Mouse (Mus musculus): Measurements from ENCODE around the gene Ring1. TPM values are rescaled to one million over a fixed set of nuclear protein-coding genes. Genes with fewer than 3 reads are reported as not detected.

Ring1 gene
- polyA plus RNA-seq, 1 experiment from 2014 or later: 5.5 TPM

DNA sequence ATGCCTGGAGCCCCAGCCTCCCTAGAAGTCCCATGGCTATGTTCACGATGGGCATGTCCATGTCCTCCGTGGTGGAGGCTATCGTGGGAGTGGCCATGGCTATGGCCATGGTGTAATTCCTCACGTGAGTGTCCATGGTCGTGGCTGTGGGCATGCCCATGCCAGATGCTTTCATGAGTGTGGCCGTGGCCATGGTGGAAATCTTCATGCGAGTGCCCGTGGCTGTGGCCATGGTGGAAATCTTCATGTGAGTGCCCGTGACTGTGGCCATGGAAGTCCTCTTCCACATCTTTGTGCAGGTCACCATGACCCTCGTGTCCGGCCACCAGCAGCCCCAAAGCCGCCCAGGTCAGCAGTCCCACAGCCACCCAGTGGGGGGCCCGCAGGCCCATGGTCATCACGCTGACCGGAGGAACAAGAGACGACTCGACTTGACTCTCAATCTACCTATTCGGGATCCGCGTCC is 6.4 kb upstream of the Ring1 start:
- peak overlapping the region; percentile 85 for H3K27ac ChIP-seq (ENCODE audit: low read depth, low read length)
- H3K4me3 ChIP-seq (ENCODE audit: low read depth, low read length): peak overlapping the region; percentile 81
- H3K4me1 ChIP-seq (replicated peaks; ENCODE audit: control insufficient read depth, insufficient read depth, low read length): peaks cover 52% of the 10 kb centered on the region
- H3K9ac ChIP-seq (ENCODE audit: low read depth, low read length): peak overlapping the region; percentile 81
- WGBS: 3% methylated on average over 20 of the region's 20 CpGs
- peaks cover 23% of the 10 kb centered on the region for H3K36me3 ChIP-seq (ENCODE audit: control insufficient read depth, insufficient read depth, low read length)
- H3K27me3 ChIP-seq (replicated peaks; ENCODE audit: control insufficient read depth, insufficient read depth, low read length): no peaks in the 10 kb centered on the region
- DNase-seq (ENCODE audit: low spot score) (no peak), ATAC-seq (replicated peaks; ENCODE audit: low FRiP score) (no peak)
- H3K9me3 ChIP-seq (ENCODE audit: control insufficient read depth, low read length): no peaks in the 10 kb centered on the region
- peak overlapping the region; percentile 100 for H3K4me2 ChIP-seq

DNA sequence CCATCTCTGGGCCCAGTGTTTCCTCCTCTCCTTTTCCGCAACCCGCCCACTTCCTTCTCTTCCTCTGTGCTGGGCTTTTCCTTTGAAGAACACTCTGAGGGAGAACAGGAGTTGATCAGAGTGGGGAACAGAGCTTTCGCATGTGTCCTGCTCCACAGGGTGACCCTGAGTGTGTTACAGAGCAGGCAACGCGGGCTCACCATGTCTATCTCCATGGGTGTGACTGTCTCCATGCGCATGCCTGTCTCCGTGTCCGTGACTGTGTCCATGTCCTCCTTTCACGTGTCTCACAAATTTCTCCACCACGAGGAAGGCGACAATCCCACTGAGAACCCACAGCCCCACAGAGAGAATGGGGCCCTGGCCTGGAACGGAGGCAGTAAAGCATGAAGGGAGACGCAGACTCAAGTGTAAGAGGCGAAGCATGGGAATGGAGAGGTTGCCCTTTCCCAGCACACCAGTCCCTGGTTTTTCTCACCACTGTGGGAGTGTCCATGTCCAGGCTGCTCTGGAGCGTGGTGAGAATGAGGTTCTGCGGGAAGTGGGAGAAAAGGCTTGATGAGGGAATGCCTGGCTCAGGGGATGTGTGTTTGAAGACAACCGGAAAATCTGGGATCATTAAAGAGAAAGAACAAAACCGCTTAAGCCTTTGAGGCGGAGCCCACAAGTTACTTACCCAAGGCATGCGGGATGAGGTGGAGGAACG is 5.6 kb upstream of the Ring1 start:
- Histone ChIP-seq H3K9ac (ENCODE audit: low read depth, low read length) (peak overlapping the region; percentile 81), H3K27me3 (replicated peaks; ENCODE audit: control insufficient read depth, insufficient read depth, low read length) (no peaks in the 10 kb centered on the region), H3K4me2 (peak overlapping the region; percentile 100), H3K4me1 (replicated peaks; ENCODE audit: control insufficient read depth, insufficient read depth, low read length) (peaks cover 60% of the 10 kb centered on the region), H3K9me3 (ENCODE audit: control insufficient read depth, low read length) (no peaks in the 10 kb centered on the region), H3K27ac (ENCODE audit: low read depth, low read length) (no peak overlapping the region), H3K4me3 (ENCODE audit: low read depth, low read length) (peak overlapping the region; percentile 81), H3K36me3 (ENCODE audit: control insufficient read depth, insufficient read depth, low read length) (peaks cover 22% of the 10 kb centered on the region)
- 81% methylated on average over 21 of the region's 21 CpGs for WGBS
- DNase-seq (ENCODE audit: low spot score) (no peak), ATAC-seq (replicated peaks; ENCODE audit: low FRiP score) (no peak)

DNA sequence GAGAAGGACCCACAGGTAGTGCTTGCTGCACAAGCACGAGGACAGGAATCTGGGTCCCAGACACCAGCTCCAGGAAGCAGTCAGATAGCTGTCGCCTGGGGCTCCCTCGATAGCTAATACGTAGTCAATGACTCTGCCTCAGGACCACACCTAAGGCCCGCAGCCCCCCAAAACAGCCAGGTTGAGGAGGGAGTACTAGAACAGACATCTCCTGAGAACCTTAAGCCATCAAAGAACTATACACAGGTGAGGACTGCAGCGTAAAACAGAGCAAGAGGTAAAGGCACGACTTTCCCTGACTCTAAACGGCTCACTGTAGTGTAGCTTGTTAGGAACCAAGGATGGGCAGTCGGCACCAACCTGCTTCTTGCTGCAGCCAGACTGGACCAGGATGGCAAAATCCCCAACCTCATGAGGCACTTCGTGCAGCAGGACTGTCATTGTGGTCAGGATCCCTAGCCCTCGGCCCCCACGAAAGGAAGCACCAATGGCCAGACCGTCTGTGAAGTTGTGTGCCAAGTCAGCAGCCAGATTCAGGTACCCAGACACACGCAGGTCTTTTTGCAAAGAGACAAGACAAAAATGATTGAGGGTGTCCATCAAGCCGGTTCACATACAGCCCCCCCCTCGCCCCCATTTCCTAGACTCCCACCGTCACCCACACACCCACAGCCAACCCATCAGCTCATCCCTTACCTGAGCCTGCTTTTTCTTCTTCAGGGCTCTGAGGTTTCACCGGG is 4.8 kb upstream of the Ring1 start:
- H3K9me3 ChIP-seq (ENCODE audit: control insufficient read depth, low read length): no peaks in the 10 kb centered on the region
- H3K27me3 ChIP-seq (replicated peaks; ENCODE audit: control insufficient read depth, insufficient read depth, low read length): no peaks in the 10 kb centered on the region
- DNase-seq (ENCODE audit: low spot score) (no peak), ATAC-seq (replicated peaks; ENCODE audit: low FRiP score) (no peak)
- H3K4me3 ChIP-seq (ENCODE audit: low read depth, low read length): peak overlapping the region; percentile 81
- peak overlapping the region; percentile 100 for H3K4me2 ChIP-seq
- H3K4me1 ChIP-seq (replicated peaks; ENCODE audit: control insufficient read depth, insufficient read depth, low read length): peaks cover 60% of the 10 kb centered on the region
- no peak overlapping the region for H3K27ac ChIP-seq (ENCODE audit: low read depth, low read length)
- H3K9ac ChIP-seq (ENCODE audit: low read depth, low read length): no peak overlapping the region
- 87% methylated on average over 18 of the region's 18 CpGs for WGBS
- H3K36me3 ChIP-seq (ENCODE audit: control insufficient read depth, insufficient read depth, low read length): peaks cover 21% of the 10 kb centered on the region

DNA sequence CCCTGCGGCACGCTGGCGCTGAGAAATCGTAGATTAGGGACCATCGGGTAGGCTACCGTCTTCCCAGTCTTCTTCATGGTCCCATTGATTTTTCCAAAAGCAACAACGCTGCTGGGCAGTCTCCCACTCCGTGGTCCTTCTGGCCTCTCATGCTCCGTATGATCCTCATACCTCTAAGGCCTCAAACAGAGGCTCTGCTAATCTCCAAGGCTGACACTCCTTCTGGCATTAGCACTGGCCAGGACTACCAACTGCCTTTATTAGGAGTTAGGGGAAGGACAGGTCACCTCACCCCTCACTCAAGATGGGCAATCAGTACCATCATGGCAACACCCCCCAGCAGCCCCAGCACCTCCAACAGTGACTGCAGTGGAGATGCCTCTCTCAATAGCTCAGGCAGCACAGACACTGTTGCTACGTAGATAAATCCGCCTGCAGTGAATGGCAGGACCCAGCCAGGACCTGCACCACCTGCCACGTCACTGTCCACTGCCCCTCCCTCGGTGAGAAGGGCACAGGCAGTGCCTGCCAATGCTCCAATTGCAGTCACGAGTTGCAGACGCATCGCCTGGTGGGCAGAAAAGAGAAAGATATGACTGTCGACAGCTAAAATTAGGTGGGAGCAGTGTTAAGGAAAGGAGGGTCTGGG is 4.1 kb upstream of the Ring1 start:
- 81% methylated on average over 17 of the region's 17 CpGs for WGBS
- Histone ChIP-seq H3K9me3 (ENCODE audit: control insufficient read depth, low read length) (no peaks in the 10 kb centered on the region), H3K4me3 (ENCODE audit: low read depth, low read length) (peak overlapping the region; percentile 81), H3K9ac (ENCODE audit: low read depth, low read length) (peak overlapping the region; percentile 64; the same call in 1 of the 2 replicates), H3K27ac (ENCODE audit: low read depth, low read length) (no peak overlapping the region; the same call in 1 of the 2 replicates), H3K27me3 (replicated peaks; ENCODE audit: control insufficient read depth, insufficient read depth, low read length) (no peaks in the 10 kb centered on the region), H3K4me2 (peak overlapping the region; percentile 76), H3K36me3 (ENCODE audit: control insufficient read depth, insufficient read depth, low read length) (peaks cover 19% of the 10 kb centered on the region), H3K4me1 (replicated peaks; ENCODE audit: control insufficient read depth, insufficient read depth, low read length) (peaks cover 62% of the 10 kb centered on the region)
- DNase-seq (ENCODE audit: low spot score) (no peak), ATAC-seq (replicated peaks; ENCODE audit: low FRiP score) (no peak)

DNA sequence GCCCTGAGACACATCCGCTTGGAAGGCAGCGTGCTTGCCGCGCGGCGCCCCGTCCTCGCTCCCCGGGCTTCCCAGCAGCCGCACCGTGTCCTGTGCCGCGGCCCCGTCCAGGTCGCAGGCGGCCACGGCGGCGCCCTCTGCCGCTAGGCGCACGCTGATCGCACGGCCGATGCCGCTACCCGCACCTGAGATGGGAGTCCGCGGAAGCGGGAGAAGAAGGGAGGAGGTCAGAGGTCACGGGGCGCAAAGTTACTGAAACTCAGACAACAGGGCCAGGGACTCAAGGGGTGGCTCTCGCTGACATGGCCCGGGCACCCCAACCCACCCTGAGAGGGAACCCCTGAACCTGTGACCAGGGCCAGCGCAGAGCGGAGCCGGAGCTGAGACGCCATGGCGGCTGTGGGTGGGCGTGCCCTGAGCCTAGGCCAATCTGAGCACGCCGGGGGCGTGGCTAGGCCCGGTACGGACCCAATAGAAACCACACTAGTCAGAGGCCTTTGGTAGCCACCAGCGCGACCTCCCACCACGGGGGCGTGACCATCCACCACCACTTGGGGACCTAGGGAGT is 3.3 kb upstream of the Ring1 start, which contains the start of gene H2-Ke6:
TSS of gene H2-Ke6 (minus strand) at position 405 of the 568 bp plus-strand sequence.
- under 1% methylated on average over 49 of the region's 49 CpGs for WGBS
- ATAC-seq (replicated peaks; ENCODE audit: low FRiP score) (peak; percentile 78), DNase-seq (ENCODE audit: low spot score) (peak; percentile 94)
- peak within 1 kb of the TSS; percentile 81 for H3K4me3 ChIP-seq (ENCODE audit: low read depth, low read length)
- peak within 1 kb of the TSS; percentile 76 for H3K4me2 ChIP-seq
- H3K9me3 ChIP-seq (ENCODE audit: control insufficient read depth, low read length): 0 out of 2 replicates have a peak, but pooled peaks cover 2% of the 10 kb centered on the region
- H3K9ac ChIP-seq (ENCODE audit: low read depth, low read length): peak within 1 kb of the TSS; percentile 64
- H3K27ac ChIP-seq (ENCODE audit: low read depth, low read length): peak within 1 kb of the TSS; percentile 53
- H3K4me1 ChIP-seq (replicated peaks; ENCODE audit: control insufficient read depth, insufficient read depth, low read length): peaks cover 54% of the 10 kb centered on the region
- no peaks in the 10 kb centered on the region for H3K27me3 ChIP-seq (replicated peaks; ENCODE audit: control insufficient read depth, insufficient read depth, low read length)
- H3K36me3 ChIP-seq (ENCODE audit: control insufficient read depth, insufficient read depth, low read length): peaks cover 25% of the 10 kb centered on the region

DNA sequence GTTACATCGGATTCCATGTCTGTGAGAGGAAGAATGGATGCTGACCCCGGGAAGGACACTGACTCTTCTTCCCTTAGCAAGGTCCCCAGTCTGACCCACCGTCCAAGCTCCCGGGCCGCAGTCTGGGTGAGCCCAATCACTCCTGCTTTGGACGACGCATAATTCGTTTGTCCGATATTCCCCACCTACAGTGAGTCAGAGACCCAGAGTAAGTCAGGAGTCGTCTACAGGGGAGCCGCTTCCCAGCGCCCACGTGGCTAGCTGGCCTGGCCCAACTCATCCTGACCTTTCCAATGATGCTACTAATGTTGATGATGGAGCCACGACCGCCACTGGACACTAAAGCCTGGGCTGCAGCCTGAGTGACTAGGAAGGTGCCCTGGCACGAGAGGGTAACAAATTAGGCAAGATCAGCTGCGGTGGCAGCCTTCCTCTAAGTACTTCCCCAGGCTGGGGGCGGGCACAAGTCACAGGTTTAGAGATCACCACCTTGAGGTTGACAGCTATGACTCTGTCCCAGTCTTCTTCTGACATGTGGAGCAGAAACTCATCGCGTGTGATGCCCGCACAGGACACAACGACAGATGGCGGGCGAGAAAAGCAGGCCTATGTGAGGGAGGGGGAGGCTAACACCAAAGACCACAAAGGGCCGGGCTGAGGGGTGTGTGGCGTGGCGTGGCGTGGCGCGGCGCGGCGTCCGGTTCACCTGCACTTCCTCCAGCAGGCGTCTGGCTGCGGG is 2.6 kb upstream of the Ring1 start:
- no peak for DNase-seq (ENCODE audit: low spot score)
- Histone ChIP-seq H3K27ac (ENCODE audit: low read depth, low read length) (peak overlapping the region; percentile 53), H3K9ac (ENCODE audit: low read depth, low read length) (peak overlapping the region; percentile 64), H3K4me2 (peak overlapping the region; percentile 76), H3K4me1 (replicated peaks; ENCODE audit: control insufficient read depth, insufficient read depth, low read length) (peaks cover 52% of the 10 kb centered on the region), H3K36me3 (ENCODE audit: control insufficient read depth, insufficient read depth, low read length) (peaks cover 27% of the 10 kb centered on the region), H3K4me3 (ENCODE audit: low read depth, low read length) (peak overlapping the region; percentile 80), H3K9me3 (ENCODE audit: control insufficient read depth, low read length) (0 out of 2 replicates have a peak, but pooled peaks cover 3% of the 10 kb centered on the region), H3K27me3 (replicated peaks; ENCODE audit: control insufficient read depth, insufficient read depth, low read length) (no peaks in the 10 kb centered on the region)
- no peak for ATAC-seq (replicated peaks; ENCODE audit: low FRiP score)
- 14% methylated on average over 36 of the region's 36 CpGs for WGBS

DNA sequence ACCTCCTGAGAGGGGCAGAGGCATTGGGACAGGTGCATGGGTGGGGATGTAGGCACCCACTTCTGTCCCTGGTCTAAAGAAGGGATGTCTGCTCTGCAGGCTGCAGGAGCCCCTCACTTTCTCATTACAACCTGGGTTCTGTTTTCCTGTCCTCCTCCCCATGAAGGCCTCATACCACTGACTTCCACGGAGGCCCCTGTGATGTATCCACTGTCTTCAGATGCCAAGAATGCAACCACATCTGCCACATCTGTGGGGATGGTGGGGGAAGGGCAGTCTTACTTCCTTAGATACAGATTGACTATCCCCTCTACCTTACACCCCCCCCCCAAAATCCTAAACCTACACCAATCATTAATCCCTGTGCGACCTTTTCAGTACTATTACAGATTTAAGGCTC is 1.7 kb upstream of the Ring1 start:
- peak overlapping the region; percentile 97 for H3K4me2 ChIP-seq
- peak overlapping the region; percentile 88; the same call in 1 of the 2 replicates for H3K4me3 ChIP-seq (ENCODE audit: low read depth, low read length)
- H3K9ac ChIP-seq (ENCODE audit: low read depth, low read length): no peak overlapping the region
- peaks cover 52% of the 10 kb centered on the region for H3K4me1 ChIP-seq (replicated peaks; ENCODE audit: control insufficient read depth, insufficient read depth, low read length)
- 35% methylated on average over 2 of the region's 2 CpGs for WGBS
- no peak overlapping the region for H3K27ac ChIP-seq (ENCODE audit: low read depth, low read length)
- DNase-seq (ENCODE audit: low spot score) (no peak), ATAC-seq (replicated peaks; ENCODE audit: low FRiP score) (no peak)
- H3K27me3 ChIP-seq (replicated peaks; ENCODE audit: control insufficient read depth, insufficient read depth, low read length): no peaks in the 10 kb centered on the region
- 0 out of 2 replicates have a peak, but pooled peaks cover 3% of the 10 kb centered on the region for H3K9me3 ChIP-seq (ENCODE audit: control insufficient read depth, low read length)
- peaks cover 31% of the 10 kb centered on the region for H3K36me3 ChIP-seq (ENCODE audit: control insufficient read depth, insufficient read depth, low read length)

DNA sequence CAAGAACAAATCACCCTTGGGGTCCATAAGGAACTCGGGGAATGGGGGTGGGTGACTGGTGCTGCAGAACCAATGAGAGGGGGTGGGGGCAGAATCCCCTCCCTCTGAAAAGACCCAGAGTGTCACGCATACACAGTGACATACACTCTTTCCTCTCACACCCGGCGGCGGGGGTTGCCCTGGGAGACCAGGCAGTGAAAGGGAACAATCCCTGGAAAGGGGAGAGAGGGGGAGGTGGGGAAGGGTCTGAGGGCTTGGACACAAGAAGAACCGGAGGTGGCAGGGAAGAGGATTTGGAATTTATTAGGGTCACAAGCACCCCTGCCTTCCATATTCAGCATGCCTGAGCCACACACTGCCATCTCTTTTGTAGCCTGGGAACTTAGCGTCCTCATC is 1.3 kb upstream of the Ring1 start:
- H3K4me2 ChIP-seq: peak overlapping the region; percentile 97
- no peak overlapping the region for H3K27ac ChIP-seq (ENCODE audit: low read depth, low read length)
- no peaks in the 10 kb centered on the region for H3K27me3 ChIP-seq (replicated peaks; ENCODE audit: control insufficient read depth, insufficient read depth, low read length)
- H3K36me3 ChIP-seq (ENCODE audit: control insufficient read depth, insufficient read depth, low read length): peaks cover 36% of the 10 kb centered on the region
- no peak for DNase-seq (ENCODE audit: low spot score)
- peak overlapping the region; percentile 93 for H3K9ac ChIP-seq (ENCODE audit: low read depth, low read length)
- peaks cover 51% of the 10 kb centered on the region for H3K4me1 ChIP-seq (replicated peaks; ENCODE audit: control insufficient read depth, insufficient read depth, low read length)
- peaks cover 4% of the 10 kb centered on the region; the same call in 1 of the 2 replicates for H3K9me3 ChIP-seq (ENCODE audit: control insufficient read depth, low read length)
- H3K4me3 ChIP-seq (ENCODE audit: low read depth, low read length): peak overlapping the region; percentile 88
- ATAC-seq (replicated peaks; ENCODE audit: low FRiP score): no peak
- WGBS: 25% methylated on average over 7 of the region's 7 CpGs

All from liver, embryonic 11.5 days (tissue).